Mouse (Mus musculus): ENCODE measurements around the gene Defb48. TPM values are rescaled to one million over a fixed set of nuclear protein-coding genes. Genes with fewer than 3 reads are reported as not detected.

The Defb48 gene
- polyA plus RNA-seq, 1 experiment = not detected

- whole genome bisulfite sequencing = 98% methylated on average over 3 of the region's 3 CpGs
- TF ChIP-seq POLR2A (IDR thresholded peaks at IDR 0.05; ENCODE audit: insufficient read depth, low read depth, low read length) (no peak), CTCF (IDR thresholded peaks at IDR 0.05; ENCODE audit: insufficient read depth, low read depth, low read length) (no peak)
- H3K27ac ChIP-seq (ENCODE audit: insufficient read depth, low read depth, low read length) = no peak overlapping the region
- H3K4me3 ChIP-seq (ENCODE audit: insufficient read depth, low read depth, low read length) = no peak overlapping the region
- H3K4me1 ChIP-seq (ENCODE audit: control insufficient read depth, insufficient read depth, low read length) = peaks cover 8% of the 10 kb centered on the region
Measured at GRCm38 (mm10) chr14:62939435-62939834, 44.9 kb downstream of the Defb48 start.

GRCm38 (mm10) chr14:62937675-62938074 is 46.6 kb downstream of the Defb48 start:
- TF ChIP-seq CTCF (IDR thresholded peaks at IDR 0.05; ENCODE audit: insufficient read depth, low read depth, low read length) (no peak), POLR2A (IDR thresholded peaks at IDR 0.05; ENCODE audit: insufficient read depth, low read depth, low read length) (no peak)
- Histone ChIP-seq H3K4me1 (ENCODE audit: control insufficient read depth, insufficient read depth, low read length) (peaks cover 8% of the 10 kb centered on the region), H3K27ac (ENCODE audit: insufficient read depth, low read depth, low read length) (no peak overlapping the region), H3K4me3 (ENCODE audit: insufficient read depth, low read depth, low read length) (no peak overlapping the region)
- WGBS = 53% methylated on average over 5 of the region's 5 CpGs

GRCm38 (mm10) chr14:62936631-62937380 is 47.5 kb downstream of the Defb48 start:
- Histone ChIP-seq H3K4me1 (ENCODE audit: control insufficient read depth, insufficient read depth, low read length) (peaks cover 8% of the 10 kb centered on the region), H3K27ac (ENCODE audit: insufficient read depth, low read depth, low read length) (no peak overlapping the region), H3K4me3 (ENCODE audit: insufficient read depth, low read depth, low read length) (no peak overlapping the region)
- WGBS = 93% methylated on average over 6 of the region's 6 CpGs
- TF ChIP-seq POLR2A (IDR thresholded peaks at IDR 0.05; ENCODE audit: insufficient read depth, low read depth, low read length) (no peak), CTCF (IDR thresholded peaks at IDR 0.05; ENCODE audit: insufficient read depth, low read depth, low read length) (no peak)

GRCm38 (mm10) chr14:62935361-62935760 is 48.9 kb downstream of the Defb48 start:
- Histone ChIP-seq H3K27ac (ENCODE audit: insufficient read depth, low read depth, low read length) (no peak overlapping the region), H3K4me3 (ENCODE audit: insufficient read depth, low read depth, low read length) (no peak overlapping the region), H3K4me1 (ENCODE audit: control insufficient read depth, insufficient read depth, low read length) (peaks cover 3% of the 10 kb centered on the region)
- WGBS = 82% methylated on average over 9 of the region's 9 CpGs
- no peak for TF ChIP-seq CTCF (IDR thresholded peaks at IDR 0.05; ENCODE audit: insufficient read depth, low read depth, low read length)
- TF ChIP-seq POLR2A (IDR thresholded peaks at IDR 0.05; ENCODE audit: insufficient read depth, low read depth, low read length) = no peak

GRCm38 (mm10) chr14:62928101-62928541 is 56.2 kb downstream of the Defb48 start:
- TF ChIP-seq CTCF (IDR thresholded peaks at IDR 0.05; ENCODE audit: insufficient read depth, low read depth, low read length) = no peak
- no peak for TF ChIP-seq POLR2A (IDR thresholded peaks at IDR 0.05; ENCODE audit: insufficient read depth, low read depth, low read length)
- WGBS = 36% methylated on average over 5 of the region's 5 CpGs
- Histone ChIP-seq H3K4me1 (ENCODE audit: control insufficient read depth, insufficient read depth, low read length) (peaks cover 3% of the 10 kb centered on the region), H3K27ac (ENCODE audit: insufficient read depth, low read depth, low read length) (peak overlapping the region; percentile 0; the same call in 1 of the 2 replicates), H3K4me3 (ENCODE audit: insufficient read depth, low read depth, low read length) (no peak overlapping the region)

Other genes starting within 250 kb of the Defb48 start
- not detected in 2 replicates for gene Ints6, start 223.3 kb downstream of the Defb48 start, polyA plus RNA-seq (2012; ENCODE audit: insufficient read depth, insufficient read length, low replicate concordance, missing spikeins)
- gene Wdfy2, start 146.8 kb downstream of the Defb48 start, polyA plus RNA-seq (2012; ENCODE audit: insufficient read depth, insufficient read length, low replicate concordance, missing spikeins) = not detected in 2 replicates
- gene Defb47, start 13.6 kb upstream of the Defb48 start, polyA plus RNA-seq (2012; ENCODE audit: insufficient read depth, insufficient read length, low replicate concordance, missing spikeins) = not detected in 2 replicates
- not detected in 2 replicates for gene Defb43, start 27.3 kb upstream of the Defb48 start, polyA plus RNA-seq (2012; ENCODE audit: insufficient read depth, insufficient read length, low replicate concordance, missing spikeins)
- gene Defb42, start 62.5 kb upstream of the Defb48 start, polyA plus RNA-seq (2012; ENCODE audit: insufficient read depth, insufficient read length, low replicate concordance, missing spikeins) = not detected in 2 replicates
- gene Defb30, start 65.5 kb upstream of the Defb48 start, polyA plus RNA-seq (2012; ENCODE audit: insufficient read depth, insufficient read length, low replicate concordance, missing spikeins) = not detected in 2 replicates

Data from olfactory bulb, adult 2 months (tissue).